Mouse (Mus musculus): ENCODE results near the gene Tmem270. TPM values are rescaled to one million over a fixed set of nuclear protein-coding genes. Genes with fewer than 3 reads are reported as not detected.

Gene Tmem270
- polyA plus RNA-seq, 1 experiment: 1.4 TPM

DNA sequence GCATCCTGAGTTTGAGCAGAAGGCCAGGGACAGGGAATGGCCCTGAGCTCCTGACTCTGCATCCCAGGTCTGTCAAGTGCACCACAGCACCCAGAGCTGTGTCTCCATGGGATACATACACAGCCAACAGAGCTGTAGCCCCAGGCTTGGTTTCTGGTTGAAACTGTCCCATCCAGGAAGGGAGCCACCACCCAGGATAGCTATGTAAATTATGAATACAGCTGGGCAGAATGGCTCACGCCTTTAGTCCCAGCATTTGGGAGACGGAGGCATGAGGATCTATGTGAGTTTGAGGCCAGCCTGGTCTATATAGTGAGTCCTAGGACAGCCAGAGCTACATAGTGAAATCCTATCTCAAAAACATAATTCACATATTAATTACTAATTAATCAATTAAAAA lies 23.5 kb upstream of the Tmem270 start:
- no peak for DNase-seq (ENCODE audit: low read depth)

DNA sequence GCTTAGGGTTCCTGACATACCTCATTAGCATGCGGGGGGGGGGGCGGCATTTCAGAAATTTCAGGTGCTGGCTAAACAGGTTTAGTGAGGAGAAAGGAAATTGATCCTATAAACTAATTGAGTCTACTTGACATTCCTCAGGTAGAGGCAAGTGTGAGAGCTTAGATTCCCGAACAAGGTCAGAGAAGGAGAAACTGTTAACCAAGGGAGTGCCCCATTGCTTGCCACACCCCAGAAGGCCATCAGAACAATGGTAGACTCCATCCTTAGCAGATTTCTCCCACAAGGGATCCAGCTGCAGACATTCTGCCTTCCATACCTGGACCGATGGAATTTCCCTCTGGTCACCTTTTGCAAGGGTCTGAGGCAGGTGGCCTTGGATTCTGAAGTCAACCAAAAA lies 20.2 kb upstream of the Tmem270 start:
- no peak for DNase-seq (ENCODE audit: low read depth)

DNA sequence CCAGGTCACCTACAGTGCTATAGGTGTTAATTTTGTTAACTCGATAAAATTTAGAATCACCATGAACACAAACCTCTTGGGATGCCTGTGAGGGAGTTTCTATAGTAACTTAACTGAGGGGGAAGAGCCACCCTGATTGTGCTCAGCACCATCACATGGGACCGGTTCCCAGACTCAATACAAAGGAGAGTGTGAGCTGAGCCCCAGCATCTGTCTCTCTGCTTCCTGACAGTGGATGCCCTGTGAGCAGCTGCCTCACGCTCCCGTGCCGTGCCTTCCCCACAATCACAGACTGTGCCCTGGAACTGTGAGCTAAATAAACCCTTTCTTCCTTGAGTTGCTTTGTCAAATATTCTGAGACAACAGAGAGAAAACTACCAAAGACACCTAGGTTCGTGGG lies 16.6 kb upstream of the Tmem270 start:
- no peak for DNase-seq (ENCODE audit: low read depth)

DNA sequence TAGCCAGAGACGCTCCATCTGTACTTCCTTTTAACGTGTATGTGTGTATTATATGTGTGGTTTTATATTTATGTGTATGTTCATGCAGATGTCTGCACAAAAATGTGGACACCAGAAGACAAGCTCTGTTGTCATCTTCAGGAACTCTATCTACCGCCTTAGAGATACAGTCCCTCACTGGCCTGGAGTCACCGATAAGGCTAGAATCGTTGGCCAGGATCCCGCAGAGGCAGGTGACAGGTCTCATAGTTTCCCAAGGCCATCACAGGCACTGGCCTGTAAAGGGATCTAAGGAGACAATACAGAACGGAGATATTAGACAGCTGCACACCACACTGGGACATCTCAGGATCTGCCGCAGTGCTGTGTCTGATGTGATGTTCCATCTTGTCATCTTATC lies 14.6 kb upstream of the Tmem270 start:
- no peak for DNase-seq (ENCODE audit: low read depth)

DNA sequence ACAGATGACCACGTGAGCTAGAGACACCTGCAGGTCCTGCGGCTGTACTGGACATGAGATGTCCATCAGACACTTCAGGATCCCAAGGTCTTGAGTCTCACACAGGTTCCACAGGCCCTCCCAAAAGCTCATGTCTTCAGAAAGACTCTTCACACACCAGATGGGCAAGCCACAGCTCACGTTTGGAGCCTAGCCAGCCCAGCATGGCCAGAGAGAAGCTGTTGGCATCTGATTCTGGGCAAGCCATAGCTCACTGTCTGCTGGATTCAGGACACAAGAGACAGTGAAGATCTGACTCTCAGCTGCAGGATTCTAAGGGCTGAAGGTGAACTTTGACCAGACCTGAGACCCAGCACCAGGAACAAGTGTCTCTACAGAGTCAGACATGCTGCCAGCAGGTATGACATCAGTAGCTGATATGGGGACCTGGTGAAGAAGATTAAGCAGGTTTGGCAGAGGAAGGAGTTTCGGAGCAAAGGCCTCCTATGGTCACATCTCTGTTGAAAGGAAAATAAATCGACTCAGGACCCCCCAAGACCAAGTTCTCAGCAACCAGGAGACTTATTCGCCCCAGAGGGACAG lies 13.7 kb upstream of the Tmem270 start:
- no peak for DNase-seq (ENCODE audit: low read depth)

DNA sequence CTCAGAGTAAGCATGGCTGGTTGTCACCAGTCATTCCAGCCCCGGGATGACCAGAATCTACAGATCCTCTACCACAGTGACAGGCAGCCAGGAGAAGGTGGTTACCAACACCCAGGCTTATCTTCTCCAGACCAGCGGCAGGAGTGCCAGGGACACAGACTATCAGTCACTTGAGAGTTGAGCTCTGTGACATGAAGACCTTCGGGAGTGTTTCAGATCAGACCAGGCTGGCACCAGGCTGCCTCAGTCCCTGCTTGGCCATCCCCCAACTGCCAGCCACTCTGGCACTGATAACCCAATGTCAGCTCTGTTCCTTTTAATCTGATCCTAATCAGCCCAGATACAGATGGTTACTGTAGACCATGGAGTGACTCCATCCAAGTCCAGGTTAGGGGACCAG lies 12.6 kb upstream of the Tmem270 start:
- no peak for DNase-seq (ENCODE audit: low read depth)

DNA sequence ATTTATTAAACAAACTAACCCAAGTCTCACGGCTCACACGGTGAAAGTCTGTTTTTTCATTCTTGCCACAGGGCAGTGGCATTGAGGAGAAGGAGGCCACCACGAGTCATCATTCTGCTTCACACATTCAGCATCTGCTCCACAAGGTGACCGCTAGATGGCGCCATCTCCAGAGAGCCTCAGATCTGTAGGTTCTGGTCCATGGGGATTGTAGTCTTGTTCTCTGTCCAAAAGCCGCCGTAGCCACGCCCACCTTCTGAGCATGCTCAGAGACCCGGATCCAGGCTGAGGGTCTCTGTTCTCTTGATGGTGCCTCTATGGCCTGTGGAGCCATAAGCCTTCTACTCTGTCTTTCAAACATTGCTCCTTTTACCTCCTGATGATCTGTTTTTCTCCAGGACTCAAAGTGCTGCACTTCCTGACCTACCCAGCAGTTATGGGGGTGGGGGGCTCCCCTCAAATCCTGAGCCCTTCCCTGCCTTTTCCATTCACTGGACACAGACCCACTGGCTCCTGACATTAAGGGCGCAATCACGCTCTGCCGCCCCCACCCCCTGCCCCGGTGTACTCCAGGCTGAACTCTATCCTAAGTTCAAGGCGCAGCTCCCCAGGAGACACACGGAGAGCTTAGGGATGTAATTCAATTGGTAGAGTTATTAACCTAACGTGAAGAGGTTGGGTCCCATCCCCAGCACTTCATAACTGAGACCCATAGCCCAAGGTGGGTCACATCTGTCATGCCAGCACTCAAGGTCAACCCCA lies 11.7 kb upstream of the Tmem270 start:
- DNase-seq (ENCODE audit: low read depth): no peak

DNA sequence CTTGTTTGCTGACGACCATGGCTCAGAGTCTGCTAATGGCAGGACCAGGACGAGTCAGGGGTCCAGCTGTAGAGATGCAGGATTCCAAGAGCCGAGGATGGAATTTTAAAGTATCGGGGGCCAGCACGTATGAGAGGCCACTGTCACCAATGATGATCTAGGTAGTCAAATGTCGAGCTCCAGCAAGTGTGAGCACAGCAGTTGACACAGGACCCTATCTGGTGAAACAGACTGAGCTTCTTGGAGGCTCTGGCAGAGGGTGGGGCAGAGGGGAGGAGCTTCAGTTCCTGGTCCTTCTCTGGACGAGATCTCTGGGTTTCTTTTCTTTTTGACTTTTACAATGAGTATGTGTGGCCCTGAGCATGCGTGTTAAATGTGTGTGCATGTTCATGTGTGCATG lies 8.8 kb upstream of the Tmem270 start, which contains the start of gene Cldn13:
Gene Cldn13 (minus strand): TSS at position 216 of the 400 bp plus-strand sequence.
- DNase-seq (ENCODE audit: low read depth): no peak

DNA sequence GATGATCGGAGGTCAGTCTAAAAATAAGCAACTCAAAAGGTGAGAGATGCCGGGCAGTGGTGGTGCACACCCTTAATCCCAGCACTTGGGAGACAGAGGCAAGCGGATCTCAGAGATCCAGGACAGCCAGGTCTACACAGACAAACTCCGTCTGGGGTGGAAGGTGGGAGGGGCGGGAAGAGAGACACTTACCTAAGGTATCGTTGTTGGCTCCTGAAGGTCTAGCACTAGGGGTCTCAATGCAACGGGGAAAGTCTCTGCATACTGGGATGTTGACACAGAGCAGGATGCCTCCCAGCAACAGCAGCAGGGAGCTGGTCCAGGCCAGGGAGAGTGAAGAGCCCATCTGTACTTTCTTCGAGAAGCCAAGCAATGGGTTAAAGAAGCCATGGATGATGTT lies 8.0 kb upstream of the Tmem270 start:
- DNase-seq (ENCODE audit: low read depth): no peak

DNA sequence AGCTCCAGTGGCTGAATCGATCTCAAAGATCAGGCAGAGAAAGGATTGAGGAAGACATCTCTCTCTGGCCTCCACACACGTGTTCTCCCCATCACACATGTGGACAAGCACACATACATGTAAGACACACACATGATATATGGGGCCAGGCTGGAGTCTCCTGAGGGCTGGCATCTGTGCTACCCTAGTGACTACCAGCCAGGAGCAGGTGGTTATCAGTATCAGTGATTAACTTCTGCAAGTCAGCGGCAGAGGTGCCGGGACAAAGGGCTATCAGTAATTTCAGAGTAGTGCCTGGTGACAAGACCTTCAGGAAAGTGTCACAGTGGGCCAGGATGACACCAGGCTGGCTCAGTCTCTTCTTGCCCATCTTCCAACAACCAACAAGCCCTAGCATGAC lies 7.2 kb upstream of the Tmem270 start:
- DNase-seq (ENCODE audit: low read depth): no peak

DNA sequence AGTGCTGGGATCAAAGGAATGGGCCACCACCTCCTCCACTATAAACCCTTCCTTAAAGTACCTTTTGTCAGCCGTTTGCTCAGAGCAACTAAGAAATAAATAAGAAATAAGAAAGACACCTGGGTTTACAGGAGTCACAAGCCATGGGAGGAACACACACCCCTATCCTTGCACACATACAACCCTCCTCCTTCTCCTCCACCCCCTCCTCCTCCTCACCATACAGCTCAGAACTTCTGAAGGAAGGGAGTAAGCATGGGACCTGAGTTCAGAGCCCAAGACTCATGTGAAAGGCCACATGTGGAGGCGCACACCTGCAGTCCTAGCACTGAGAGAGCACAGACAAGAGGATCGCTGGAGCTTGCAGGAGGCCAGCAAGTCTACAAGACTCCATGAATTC lies 6.8 kb upstream of the Tmem270 start:
- no peak for DNase-seq (ENCODE audit: low read depth)

DNA sequence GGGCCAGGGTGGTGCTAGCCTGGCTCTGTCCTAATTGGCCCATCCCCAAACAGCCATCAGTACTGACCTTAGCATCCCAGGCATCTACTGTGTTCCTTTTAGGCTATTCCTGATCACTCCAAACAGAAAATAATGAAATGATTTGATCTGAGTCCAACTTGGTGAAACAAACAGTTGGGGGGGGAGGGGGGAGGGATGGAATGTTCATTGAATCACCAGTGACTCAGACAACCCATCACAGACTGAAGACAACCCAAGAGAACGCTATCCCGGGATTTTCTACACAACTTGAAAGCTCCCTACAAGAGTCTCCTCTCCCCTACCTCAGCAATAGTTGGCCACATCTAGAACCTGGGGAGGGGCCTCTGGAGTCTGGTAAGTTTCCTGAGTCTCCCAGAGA lies 5.4 kb upstream of the Tmem270 start:
- no peak for DNase-seq (ENCODE audit: low read depth)

DNA sequence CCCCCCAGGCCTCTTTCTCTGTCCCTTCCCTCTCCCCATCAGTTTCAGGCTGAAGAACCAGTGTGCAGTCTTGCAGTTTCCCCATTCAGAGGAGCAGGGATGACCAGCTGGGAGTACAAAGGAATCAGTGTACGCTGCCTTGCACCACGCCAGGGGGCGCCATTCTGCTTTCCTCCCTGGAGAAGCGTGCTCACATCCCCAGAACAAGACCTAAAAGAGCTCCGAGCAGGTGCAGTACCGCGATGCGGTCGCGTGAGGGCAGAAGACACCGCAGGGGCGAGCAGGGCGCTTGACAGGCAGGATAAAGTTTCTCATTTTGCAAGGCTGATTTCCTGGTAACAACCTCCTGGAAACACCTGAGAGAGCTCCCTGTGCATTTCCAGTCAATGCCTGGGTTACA lies 602 bp upstream of the Tmem270 start:
- peak; percentile 14 for DNase-seq (ENCODE audit: low read depth)

DNA sequence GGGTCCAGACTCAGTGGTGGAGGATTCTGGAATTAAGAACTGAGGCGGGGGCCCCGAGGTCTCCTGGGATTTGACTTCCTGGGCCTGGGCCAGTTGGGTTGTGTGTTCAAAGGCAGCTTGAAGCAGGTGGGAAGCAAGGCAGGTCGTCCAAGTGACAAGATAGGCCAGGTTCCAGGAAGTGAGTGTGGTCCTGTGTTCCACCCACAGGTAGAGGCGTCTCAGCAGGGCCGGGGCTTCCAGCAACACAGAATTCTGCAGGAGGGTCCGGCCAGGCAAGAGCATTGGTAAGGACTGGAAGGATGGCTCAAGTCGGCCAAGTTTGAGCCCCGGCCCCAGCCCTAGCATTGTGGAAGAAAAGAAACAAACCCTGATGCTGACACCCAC lies 4.9 kb downstream of the Tmem270 start:
- no peak for DNase-seq (ENCODE audit: low read depth)

DNA sequence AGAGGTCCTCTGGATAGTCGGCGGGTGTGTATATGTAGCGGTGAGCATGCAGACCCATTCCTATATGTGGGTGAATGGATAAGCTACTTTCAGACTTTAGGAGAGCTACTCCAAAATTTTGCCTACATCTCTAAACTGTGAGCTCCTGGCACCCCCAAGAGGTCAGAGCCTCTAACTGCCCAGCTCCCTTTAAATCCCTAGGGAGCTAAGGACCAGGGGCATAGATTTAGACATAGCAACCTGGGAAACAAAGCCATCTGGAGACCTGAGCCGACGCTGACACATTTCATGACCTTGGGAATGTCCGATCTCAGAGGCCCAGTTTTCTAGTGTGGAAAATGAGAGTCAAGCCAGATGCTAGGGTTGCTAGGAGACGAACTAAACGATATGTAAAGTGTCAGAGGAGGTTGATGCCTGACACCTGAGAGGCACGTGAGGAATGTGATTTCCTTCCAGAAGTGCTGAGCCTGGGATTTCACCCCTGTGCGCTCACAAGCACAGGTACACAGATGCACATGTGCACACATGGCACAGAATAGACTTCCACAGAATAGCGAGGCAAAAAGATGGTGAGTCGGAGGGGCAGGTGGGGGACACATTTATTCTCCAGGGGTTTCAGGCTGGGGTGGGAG lies 5.4 kb downstream of the Tmem270 start:
- no peak for DNase-seq (ENCODE audit: low read depth)

DNA sequence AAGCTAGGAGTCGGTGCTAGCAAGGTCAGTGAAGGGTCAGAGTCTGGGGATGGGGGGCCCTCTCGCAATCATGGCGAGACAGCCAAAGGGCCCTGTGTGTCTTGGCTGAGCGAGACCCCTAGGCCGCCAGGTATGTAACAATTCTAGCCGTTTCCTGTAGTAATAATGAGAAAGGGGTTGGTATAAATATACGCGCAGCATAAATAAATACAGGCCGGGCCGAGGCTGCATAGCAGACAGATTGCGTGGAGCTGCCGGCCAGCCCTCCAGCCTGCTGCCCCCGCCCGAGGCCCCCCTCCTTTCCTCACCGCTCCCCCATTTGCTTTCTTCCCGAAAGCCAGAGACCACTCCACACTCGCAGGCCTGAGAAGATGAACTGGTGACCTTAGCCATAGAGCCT lies 8.9 kb downstream of the Tmem270 start:
- DNase-seq (ENCODE audit: low read depth): no peak

DNA sequence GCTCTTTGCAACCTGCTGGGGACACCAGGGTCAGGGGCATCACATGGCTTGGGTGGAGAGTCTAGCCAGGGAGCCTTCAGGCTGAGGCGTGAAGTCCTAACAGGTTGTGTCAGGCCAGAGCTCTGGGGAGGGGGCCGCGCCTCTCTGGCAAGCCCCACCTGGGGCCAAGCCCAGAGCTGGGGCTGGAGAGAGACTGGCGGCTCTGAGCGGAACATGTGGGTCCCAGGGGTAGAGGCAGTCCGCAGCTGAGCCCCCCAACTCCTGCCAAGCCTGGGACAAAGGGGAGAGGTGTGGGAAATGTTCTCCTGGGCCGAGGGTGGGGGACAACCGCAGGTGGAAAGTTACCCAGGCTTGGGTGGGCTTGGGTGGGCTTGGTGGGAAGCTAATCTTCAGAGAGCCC lies 9.6 kb downstream of the Tmem270 start:
- no peak for DNase-seq (ENCODE audit: low read depth)

DNA sequence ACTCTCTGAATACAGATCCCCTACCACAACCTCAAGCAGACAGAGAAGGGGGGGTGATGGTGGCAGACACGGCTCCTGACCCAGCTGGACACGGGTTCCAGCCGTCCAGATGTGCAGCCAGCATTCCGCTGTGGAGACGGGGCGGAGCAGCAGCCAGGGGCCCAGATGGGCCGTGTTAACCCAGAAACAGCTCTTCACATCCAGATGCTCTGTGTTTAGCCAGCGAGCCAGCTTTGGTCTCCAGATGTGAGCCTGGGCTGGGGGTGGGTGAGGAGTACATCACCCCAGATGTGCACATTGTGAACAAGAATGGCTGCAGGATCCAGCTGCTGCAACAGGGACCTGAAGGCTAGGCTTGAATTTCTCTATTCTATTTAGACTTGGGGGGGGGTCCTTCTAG lies 11.2 kb downstream of the Tmem270 start:
- no peak for DNase-seq (ENCODE audit: low read depth)

DNA sequence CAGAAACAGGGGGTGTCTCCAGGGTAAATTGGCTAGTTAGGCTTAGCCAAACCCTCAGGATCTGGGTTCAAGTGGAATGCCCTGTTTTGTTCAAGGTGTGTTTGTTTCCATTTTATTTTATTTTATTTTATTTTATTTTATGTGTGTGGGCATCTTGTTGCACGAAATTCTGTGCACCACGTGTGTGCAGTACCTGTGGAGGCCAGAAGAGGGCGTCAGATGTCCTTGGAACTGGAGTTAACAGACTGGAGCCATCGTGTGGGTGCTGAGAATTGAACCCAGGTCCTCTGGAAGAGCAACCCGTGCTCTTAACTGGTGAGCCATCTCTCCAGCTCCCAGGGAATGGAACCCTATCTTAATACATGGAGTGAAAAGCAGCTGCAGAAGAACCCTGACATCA lies 13.8 kb downstream of the Tmem270 start:
- DNase-seq (ENCODE audit: low read depth): no peak

DNA sequence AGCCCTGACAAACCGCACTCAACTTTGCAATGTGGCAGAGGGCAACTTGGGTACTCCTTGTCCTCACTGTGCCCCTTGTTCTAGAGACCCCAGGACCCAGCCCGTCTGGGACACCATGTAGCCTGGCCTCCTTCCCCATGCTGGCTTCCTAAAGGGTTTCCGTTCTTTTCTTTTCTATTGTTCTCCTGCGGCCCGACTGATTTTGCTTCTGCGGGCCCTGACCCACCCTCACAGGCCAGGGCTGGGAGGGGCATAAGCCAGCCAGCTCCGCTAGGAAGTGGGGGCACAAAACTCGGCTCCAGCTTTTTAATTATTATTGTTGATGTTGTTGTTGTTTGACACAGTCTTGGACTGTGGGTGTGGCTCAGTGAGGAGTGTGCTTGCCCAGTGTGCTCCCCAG lies 15.0 kb downstream of the Tmem270 start:
- DNase-seq (ENCODE audit: low read depth): no peak

DNA sequence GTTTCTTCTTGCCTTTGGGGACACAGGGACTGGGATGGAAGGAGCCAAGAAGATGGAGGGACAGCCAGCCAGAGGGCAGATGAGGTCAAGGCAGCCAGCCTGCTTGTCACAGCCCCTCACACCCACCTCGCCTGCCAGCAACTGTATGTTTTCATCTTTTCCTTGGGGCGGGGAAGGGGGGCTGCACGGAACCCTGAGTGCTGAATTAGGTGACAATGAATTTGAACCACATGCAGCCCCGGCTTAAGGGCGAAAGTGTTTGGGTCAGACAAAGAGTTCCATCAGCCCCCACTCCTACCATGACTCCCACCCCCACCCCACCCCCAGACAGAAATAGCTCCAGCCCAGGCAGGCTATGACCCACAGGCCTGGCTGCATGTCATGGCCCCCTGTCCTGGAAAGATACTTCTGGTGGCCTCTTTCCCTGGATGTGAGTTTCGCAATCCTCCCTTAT lies 15.9 kb downstream of the Tmem270 start:
- DNase-seq (ENCODE audit: low read depth): no peak

DNA sequence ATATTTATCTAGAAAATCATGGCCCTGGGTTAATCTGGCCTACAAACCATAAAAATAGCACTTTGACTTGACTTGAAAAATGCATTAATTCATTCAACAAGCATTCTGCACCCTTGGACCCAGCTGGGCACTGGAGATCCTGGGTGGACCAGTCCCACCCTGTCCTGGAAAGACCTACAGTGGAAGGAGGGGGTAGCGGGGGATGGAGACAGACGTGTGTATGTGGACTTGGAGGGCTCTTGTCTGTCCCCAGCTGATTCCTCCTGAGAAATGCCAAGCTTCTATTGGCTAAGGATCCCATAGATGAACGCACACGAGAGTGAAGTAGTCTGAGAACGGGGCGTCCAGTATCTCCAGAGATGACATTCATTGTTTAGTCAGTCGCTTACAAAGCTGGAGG lies 18.0 kb downstream of the Tmem270 start:
- DNase-seq (ENCODE audit: low read depth): no peak

Data from gonadal fat pad, adult 2 months (tissue).